In the genomic region with DNA sequence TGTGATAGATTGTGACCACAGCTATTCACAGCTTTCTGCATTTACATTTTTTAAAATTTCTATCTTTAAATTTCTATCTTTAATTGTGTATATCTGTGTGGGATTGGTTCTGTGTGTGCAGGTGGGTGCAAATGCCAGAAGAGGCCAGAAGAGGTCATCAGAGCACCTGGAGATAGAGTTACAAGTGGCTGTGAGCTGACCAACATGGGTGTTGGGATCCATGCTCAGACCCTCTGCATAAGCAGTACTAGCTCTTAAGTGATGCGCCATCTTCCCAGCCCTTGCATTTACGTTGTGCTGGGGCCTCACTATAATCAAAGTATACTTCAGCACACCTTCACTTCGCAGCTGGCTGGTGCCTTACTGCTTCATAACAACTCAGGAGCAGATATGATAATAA, we compare ENCODE assay signal across 28 mouse cellular contexts.
A peak's percentile ranks its signal among the peaks of the same experiment; 100 is the strongest.
DNase-seq lines count a peak whose midpoint lies in the region; ATAC-seq and TF ChIP-seq lines count a peak whose summit lies in the region.
"Had no signal": no experiment of that assay in that cellular context is flagged by ENCODE, and none has a peak within 500 bp of the region (broad histone marks: within the 10 kb centered on the region; RNA-seq: fewer than 3 reads in every experiment).

No protein-coding gene starts in this region.

- WGBS in kidney, adult 2 months: 95% methylated on average over 3 of the region's 3 CpGs
- WGBS in lung, postnatal 0 days: 91% methylated on average over 3 of the region's 3 CpGs
- WGBS in small intestine, adult 2 months: 91% methylated on average over 3 of the region's 3 CpGs

- TF ChIP-seq POLR2A in kidney, adult 2 months (IDR thresholded peaks at IDR 0.05; ENCODE audit: low read depth, low read length): no peak
- no peak for TF ChIP-seq POLR2A in small intestine, adult 2 months (IDR thresholded peaks at IDR 0.05; ENCODE audit: low read depth, low read length)

- no peak overlapping the region for H3K27ac ChIP-seq in kidney, adult 2 months (ENCODE audit: insufficient read depth, low read depth, low read length)
- H3K27ac ChIP-seq in lung, postnatal 0 days (ENCODE audit: low read length): no peak overlapping the region
- H3K27ac ChIP-seq in ES-E14 (ENCODE audit: insufficient read depth, low read depth, low read length, poor library complexity, severe bottlenecking): no peak overlapping the region
- no peak overlapping the region for H3K27ac ChIP-seq in small intestine, adult 2 months (ENCODE audit: insufficient read depth, low read depth, low read length)
- H3K27ac ChIP-seq: embryonic facial prominence, embryonic 13.5 days; forebrain, embryonic 12.5 days; gastrocnemius, adult 2 months; hindbrain, embryonic 10.5 days; hindbrain, postnatal 0 days; stomach, embryonic 15.5 days had no signal

- no peaks in the 10 kb centered on the region for H3K27me3 ChIP-seq in kidney, adult 2 months (replicated peaks; ENCODE audit: control insufficient read depth, insufficient read depth, low read length)
- no peaks in the 10 kb centered on the region for H3K27me3 ChIP-seq in lung, postnatal 0 days (replicated peaks; ENCODE audit: insufficient read depth, low read length)
- no peaks in the 10 kb centered on the region for H3K27me3 ChIP-seq in small intestine, adult 2 months (ENCODE audit: control insufficient read depth, insufficient read depth, low read length)
- H3K27me3 ChIP-seq: embryonic facial prominence, embryonic 13.5 days; forebrain, embryonic 12.5 days; stomach, embryonic 15.5 days had no signal

- H3K4me1 ChIP-seq in kidney, adult 2 months (ENCODE audit: control insufficient read depth, insufficient read depth, low read length): no peaks in the 10 kb centered on the region; the same call in 1 of the 2 replicates
- no peaks in the 10 kb centered on the region for H3K4me1 ChIP-seq in lung, postnatal 0 days (ENCODE audit: insufficient read depth, low read depth, low read length)
- H3K4me1 ChIP-seq in ES-E14 (ENCODE audit: control insufficient read depth in 2 of 2, insufficient read depth in 2 of 2, low read length in 2 of 2, poor library complexity in 1 of 2): no peaks in the 10 kb centered on the region
- no peaks in the 10 kb centered on the region for H3K4me1 ChIP-seq in small intestine, adult 2 months (ENCODE audit: control insufficient read depth, insufficient read depth, insufficient read length, low read length)
- H3K4me1 ChIP-seq: forebrain, embryonic 12.5 days; hindbrain, embryonic 10.5 days; stomach, embryonic 15.5 days had no signal

- no peaks in the 10 kb centered on the region for H3K36me3 ChIP-seq in kidney, adult 2 months (ENCODE audit: control insufficient read depth, insufficient read depth, low read length)
- no peaks in the 10 kb centered on the region for H3K36me3 ChIP-seq in lung, postnatal 0 days (ENCODE audit: insufficient read depth, low read length)
- H3K36me3 ChIP-seq in ES-E14 (ENCODE audit: control insufficient read depth, insufficient read depth, low read length, poor library complexity, severe bottlenecking): no peaks in the 10 kb centered on the region
- H3K36me3 ChIP-seq in small intestine, adult 2 months (ENCODE audit: control insufficient read depth, insufficient read depth, low read length): no peaks in the 10 kb centered on the region
- H3K36me3 ChIP-seq: embryonic facial prominence, embryonic 13.5 days; forebrain, embryonic 12.5 days; hindbrain, embryonic 10.5 days; stomach, embryonic 15.5 days had no signal

- H3K9me3 ChIP-seq in lung, postnatal 0 days (ENCODE audit: low read length): no peaks in the 10 kb centered on the region
- H3K9me3 ChIP-seq in ES-E14 (ENCODE audit: control insufficient read depth, insufficient read depth, low read depth, low read length): no peaks in the 10 kb centered on the region
- H3K9me3 ChIP-seq: embryonic facial prominence, embryonic 13.5 days; forebrain, embryonic 12.5 days; stomach, embryonic 15.5 days had no signal

- H3K4me2 ChIP-seq in lung, postnatal 0 days (replicated peaks; ENCODE audit: low read depth, low read length): no peak overlapping the region
- H3K4me2 ChIP-seq: embryonic facial prominence, embryonic 13.5 days; forebrain, embryonic 12.5 days; stomach, embryonic 15.5 days had no signal

- in situ Hi-C loops in ES-E14 (cut with MboI; ENCODE audit: low sequenced_read_pairs in 2 of 2, unreplicated experiment in 2 of 2): loop anchor here in 1 of 2 experiments (5.0 to 25.0 kb wide), 2 partner anchors 207 to 347 kb away; no protein-coding TSS in a partner anchor

- ATAC-seq in lung, postnatal 0 days: no peak
- ATAC-seq: hindbrain, postnatal 0 days; midbrain, embryonic 16.5 days had no signal

- H3K9ac ChIP-seq in lung, postnatal 0 days (replicated peaks; ENCODE audit: low read depth): no peak overlapping the region
- H3K9ac ChIP-seq in ES-E14 (ENCODE audit: insufficient read depth, low read depth, low read length, poor library complexity, severe bottlenecking): no peak overlapping the region
- H3K9ac ChIP-seq: embryonic facial prominence, embryonic 13.5 days; forebrain, embryonic 12.5 days; stomach, embryonic 15.5 days had no signal

- H3K4me3 ChIP-seq in kidney, adult 2 months (ENCODE audit: insufficient read depth, low read depth, low read length): no peak overlapping the region
- H3K4me3 ChIP-seq in lung, postnatal 0 days (ENCODE audit: low read depth, low read length): no peak overlapping the region
- H3K4me3 ChIP-seq in ES-E14 (ENCODE audit: insufficient read depth in 1 of 2, low read depth in 1 of 2, low read length in 2 of 2, poor library complexity in 1 of 2, severe bottlenecking in 1 of 2): no peak overlapping the region
- H3K4me3 ChIP-seq in small intestine, adult 2 months (ENCODE audit: low read depth, low read length): no peak overlapping the region
- H3K4me3 ChIP-seq: embryonic facial prominence, embryonic 13.5 days; erythroblast, embryonic 14.5 days; forebrain, embryonic 12.5 days; gastrocnemius, adult 2 months; hindbrain, embryonic 10.5 days; stomach, embryonic 15.5 days had no signal

- peak; percentile 33; the same call in 1 of the 2 replicates for TF ChIP-seq CTCF in kidney, adult 2 months (conservative IDR thresholded peaks at IDR 0.05; ENCODE audit: insufficient read depth, insufficient read length, low read depth, low read length)
- peak; percentile 19; the same call in 1 of the 2 replicates for TF ChIP-seq CTCF in lung, postnatal 0 days (IDR thresholded peaks at IDR 0.05)
- peak; percentile 29; the same call in 1 of the 2 replicates for TF ChIP-seq CTCF in small intestine, adult 2 months (IDR thresholded peaks at IDR 0.05; ENCODE audit: extremely low read depth, insufficient read length, insufficient replicate concordance, low read depth, low read length)

- DNase-seq in kidney, adult 2 months: no peak
- no peak for DNase-seq in kidney, postnatal 4 days
- DNase-seq in lung, postnatal 0 days (ENCODE audit: low spot score): no peak
- no peak for DNase-seq in lung, postnatal 14 days
- no peak for DNase-seq in ES-E14 (ENCODE audit: low read depth, low spot score)
- DNase-seq in urinary bladder, adult 2 months (ENCODE audit: low spot score): no peak
- no peak for DNase-seq in frontal cortex, postnatal 14 days (ENCODE audit: low spot score in 2 of 2)
- DNase-seq: adrenal gland, postnatal 10 days; B cell, adult 2 months; cerebellum, adult 8-10 months; cerebellum, postnatal 36 days; embryo, embryonic 11 days; gastrocnemius, adult 2 months; kidney, adult 18-20 months; kidney, postnatal 14 days; lung, postnatal 10 days; right cerebral cortex, adult 18-20 months; right cerebral cortex, postnatal 4 days; thymus, adult 18-20 months; thymus, postnatal 36 days had no signal

- TF ChIP-seq EP300 in lung, postnatal 0 days (IDR thresholded peaks at IDR 0.05): no peak

TF ChIP-seq in ES-E14, 5 proteins besides CTCF, POLR2A, EP300 and RAD21:
- no peak for TF ChIP-seq ZNF384 (IDR thresholded peaks at IDR 0.05; ENCODE audit: low read depth, low read length)
- TF ChIP-seq ZC3H11A (IDR thresholded peaks at IDR 0.05; ENCODE audit: borderline replicate concordance, low read depth, low read length): 0 out of 2 replicates have a peak, but pooled peaks have one; percentile 25
- TF ChIP-seq MAFK (IDR thresholded peaks at IDR 0.05; ENCODE audit: insufficient read depth, low read depth, low read length): no peak
- no peak for TF ChIP-seq CHD2 (IDR thresholded peaks at IDR 0.05; ENCODE audit: low read depth, low read length)
